8 mouse cellular contexts compared by ENCODE assay signal in the genomic region with DNA sequence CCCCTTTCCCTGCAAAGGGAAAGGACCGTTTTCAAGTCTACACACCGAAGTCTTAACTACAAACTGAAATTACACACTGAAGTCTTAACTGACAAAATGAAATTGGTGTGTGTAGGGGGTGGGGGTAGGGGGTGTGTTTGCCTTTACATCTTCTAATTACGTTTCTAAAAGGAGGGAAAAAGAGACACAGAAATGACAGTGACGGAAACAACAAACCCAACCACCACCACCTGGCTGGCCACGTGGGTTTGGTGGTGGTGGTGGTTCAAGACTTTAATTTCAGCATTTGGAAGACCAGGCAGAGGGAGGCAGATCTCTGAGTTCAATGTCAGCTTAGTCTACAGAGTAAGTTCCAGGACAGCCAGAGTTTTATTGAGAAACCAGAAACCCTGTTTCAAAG. TPM values are rescaled to one million over a fixed set of nuclear protein-coding genes. Genes with fewer than 3 reads are reported as not detected.
A peak's percentile ranks its signal among the peaks of the same experiment; 100 is the strongest.
DNase-seq lines count a peak whose midpoint lies in the region; ATAC-seq and TF ChIP-seq lines count a peak whose summit lies in the region.

No protein-coding gene starts in this region.

- in situ Hi-C loops in Patski (cut with MboI; ENCODE audit: low pct_unique_long_range_greater_than_20kb): no loop called here

- DNase-seq in heart, postnatal 4 days: no peak
- no peak for DNase-seq in Patski (ENCODE audit: low read depth, low spot score)
- no peak for DNase-seq in heart, postnatal 0 days (ENCODE audit: low spot score)
- DNase-seq in yolk sac, embryonic 10.5 days (ENCODE audit: low spot score): no peak
- DNase-seq in frontal cortex, adult 2 months (ENCODE audit: extremely low spot score in 1 of 2, low spot score in 1 of 2): no peak
- no peak for DNase-seq in spleen, postnatal 10 days (ENCODE audit: low spot score in 2 of 2)

- H3K9ac ChIP-seq in heart, embryonic 12.5 days: peak overlapping the region; percentile 90; the same call in 1 of the 2 replicates
- peak overlapping the region; percentile 71; the same call in 1 of the 2 replicates for H3K9ac ChIP-seq in heart, postnatal 0 days (replicated peaks; ENCODE audit: low read depth, low read length)

- WGBS in heart, embryonic 12.5 days: 4% methylated on average over 5 of the region's 5 CpGs
- 3% methylated on average over 5 of the region's 5 CpGs for WGBS in heart, postnatal 0 days

- no peaks in the 10 kb centered on the region for H3K9me3 ChIP-seq in heart, embryonic 12.5 days (replicated peaks)
- H3K9me3 ChIP-seq in heart, postnatal 0 days (replicated peaks; ENCODE audit: control insufficient read depth, low read length): no peaks in the 10 kb centered on the region
- H3K9me3 ChIP-seq in megakaryocyte, embryonic 14.5 days: no peaks in the 10 kb centered on the region

- TF ChIP-seq EP300 in heart, postnatal 0 days (IDR thresholded peaks at IDR 0.05; ENCODE audit: low read depth): no peak

- H3K27me3 ChIP-seq in heart, embryonic 12.5 days (replicated peaks): no peaks in the 10 kb centered on the region
- no peaks in the 10 kb centered on the region for H3K27me3 ChIP-seq in Patski
- H3K27me3 ChIP-seq in heart, postnatal 0 days (ENCODE audit: control insufficient read depth, insufficient read depth, low read length): no peaks in the 10 kb centered on the region
- no peaks in the 10 kb centered on the region for H3K27me3 ChIP-seq in megakaryocyte, embryonic 14.5 days (replicated peaks)

- no peak overlapping the region for H3K27ac ChIP-seq in heart, embryonic 12.5 days (ENCODE audit: poor library complexity, severe bottlenecking)
- no peak overlapping the region for H3K27ac ChIP-seq in heart, postnatal 0 days (ENCODE audit: low read depth)

- ATAC-seq in heart, embryonic 12.5 days (ENCODE audit: insufficient number of reproducible peaks, low FRiP score): no peak
- peak; percentile 14 for ATAC-seq in Patski
- ATAC-seq in heart, postnatal 0 days (ENCODE audit: insufficient read depth, low read depth): no peak

- POLR2A ChIA-PET in Patski (lab: Charles Lee): no interaction called here

- no peak for TF ChIP-seq CTCF in Patski (IDR thresholded peaks at IDR 0.05)
- no peak for TF ChIP-seq CTCF in heart, postnatal 0 days (IDR thresholded peaks at IDR 0.05; ENCODE audit: low read depth)

- H3K4me1 ChIP-seq in heart, embryonic 12.5 days (replicated peaks): peaks cover 5% of the 10 kb centered on the region; the same call in 1 of the 2 replicates
- 0 out of 2 replicates have a peak, but pooled peaks cover 4% of the 10 kb centered on the region for H3K4me1 ChIP-seq in heart, postnatal 0 days (ENCODE audit: control insufficient read depth, insufficient read depth)
- peaks cover 32% of the 10 kb centered on the region for H3K4me1 ChIP-seq in megakaryocyte, embryonic 14.5 days

- CTCF ChIA-PET in Patski (lab: Charles Lee): no interaction called here

- H3K4me3 ChIP-seq in heart, embryonic 12.5 days: peak overlapping the region; percentile 88
- H3K4me3 ChIP-seq in heart, postnatal 0 days (ENCODE audit: low read depth, low read length): peak overlapping the region; percentile 94
- H3K4me3 ChIP-seq in megakaryocyte, embryonic 14.5 days (replicated peaks): peak overlapping the region; percentile 96

- H3K36me3 ChIP-seq in heart, embryonic 12.5 days: peaks cover 17% of the 10 kb centered on the region
- H3K36me3 ChIP-seq in heart, postnatal 0 days (replicated peaks; ENCODE audit: control insufficient read depth, insufficient read depth, low read length): peaks cover 12% of the 10 kb centered on the region
- peaks cover 21% of the 10 kb centered on the region for H3K36me3 ChIP-seq in megakaryocyte, embryonic 14.5 days (replicated peaks; ENCODE audit: low read length)

- peak overlapping the region; percentile 81 for H3K4me2 ChIP-seq in heart, embryonic 12.5 days
- H3K4me2 ChIP-seq in heart, postnatal 0 days (ENCODE audit: low read depth, low read length): peak overlapping the region; percentile 79

RNA-seq across cellular contexts. Expression of gene Lancl1, which starts 0.4 kb away (rescaled TPM):
- 61.6 and 63.3 TPM in 2 replicates for polyA plus RNA-seq in heart, embryonic 12.5 days (2016; fragmentation: Nextera tagmentation; extraction: Ambion mirVana)
- total RNA-seq in heart, postnatal 4 days (2021): 10 to 100 TPM; 32.9 to 39.4 TPM
- polyA plus RNA-seq in Patski (2021): 42.3 TPM
- total RNA-seq in heart, postnatal 0 days (2014; rRNA removed; ENCODE audit: low replicate concordance): 33.8 and 81.8 TPM in 2 replicates
- 50.5 and 55.7 TPM in 2 replicates for polyA plus RNA-seq in heart, postnatal 0 days (2015; fragmentation: Nextera tagmentation; extraction: Ambion mirVana)
- 4.0 and 10.9 TPM in 2 replicates for polyA plus RNA-seq in megakaryocyte, embryonic 14.5 days (2012; ENCODE audit: insufficient read depth, low replicate concordance)
- polyA plus RNA-seq in frontal cortex, adult 2 months (2012; rRNA removed): 200 and 226 TPM in 2 replicates
